Mouse (Mus musculus) urinary bladder, adult 2 months (tissue): ENCODE results near the gene Olfr1220. TPM values are rescaled to one million over a fixed set of nuclear protein-coding genes. Genes with fewer than 3 reads are reported as not detected.

Experiments used
- DNase-seq: peaks from one replicate; pipeline ENCODE4 v3.0.0; 2022; ENCODE audit warnings: low spot score
- polyA plus RNA-seq: library from polyadenylated mRNA; depleted of rRNA; stranded (reverse); fragments of >200 nt; gene quantifications from 2 replicates; pipeline ENCODE4 v1.2.3, GENCODE M21; 2012; rRNA removed

The Olfr1220 gene
- not detected in 2 replicates for polyA plus RNA-seq

DNA sequence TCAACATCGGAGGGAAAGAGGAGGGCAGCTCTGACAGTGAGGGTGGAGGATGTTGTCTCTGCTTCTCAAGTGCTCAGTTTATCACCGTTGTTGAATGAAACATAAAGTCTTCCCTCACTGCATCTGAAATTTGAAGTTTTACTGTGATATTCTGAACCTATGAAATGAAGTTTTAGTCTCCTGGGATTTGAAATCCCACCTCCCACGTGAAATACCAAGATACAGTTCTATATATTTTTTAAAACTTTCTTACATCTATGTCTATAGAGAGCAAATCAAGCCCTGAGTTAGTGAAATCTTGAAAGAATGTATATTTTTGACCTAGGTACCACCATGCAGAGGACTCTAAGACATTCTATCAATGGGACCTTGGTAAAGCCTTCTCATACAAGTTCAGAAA, at the start of gene Olfr1220:
Olfr1220 (minus strand) TSS at position 101 of the 400 bp plus-strand sequence.
- no peak for DNase-seq

DNA sequence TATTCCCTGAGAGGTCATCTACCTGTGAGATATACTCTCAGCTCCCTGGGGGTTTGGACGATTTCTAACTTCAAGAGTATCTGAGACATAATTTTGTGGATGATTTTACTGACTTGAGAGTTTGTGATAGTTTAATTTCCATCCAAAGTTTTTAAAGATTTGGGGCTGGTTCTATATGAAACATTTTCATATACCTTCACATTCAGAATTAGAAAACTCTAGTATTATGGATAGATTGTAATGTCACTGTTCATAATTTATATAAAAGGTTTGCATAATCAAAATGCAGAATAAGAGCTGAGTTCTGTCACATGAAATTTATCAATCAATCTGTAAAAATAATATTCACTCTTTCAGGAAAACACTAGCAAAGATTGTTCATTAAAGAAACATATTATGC, 44.8 kb upstream of the Olfr1220 start, which contains the start of gene Olfr1223:
Olfr1223 (minus strand) TSS at position 101 of the 400 bp plus-strand sequence.
- DNase-seq, result no peak

DNA sequence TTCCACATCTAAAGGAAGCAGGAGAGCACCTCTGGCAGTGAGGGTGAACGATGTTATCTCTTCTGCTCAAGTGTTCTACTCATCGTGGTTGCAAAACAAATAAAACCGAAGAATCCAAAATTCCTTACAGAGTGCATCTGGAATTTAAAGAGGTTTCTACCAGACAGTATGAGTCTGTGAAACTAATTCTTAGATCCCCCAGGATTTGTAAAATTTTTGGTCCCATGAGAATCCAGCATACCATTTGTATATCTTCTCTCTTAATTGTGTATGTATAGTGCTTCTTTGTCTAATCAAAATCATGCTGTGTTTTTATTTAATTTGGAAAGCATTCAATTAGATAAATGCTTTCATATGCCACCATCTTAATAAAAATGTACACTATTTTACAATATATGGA, 26.3 kb upstream of the Olfr1220 start, which contains the start of gene Olfr1222:
Olfr1222 (minus strand) TSS at position 101 of the 400 bp plus-strand sequence.
- DNase-seq, result no peak

DNA sequence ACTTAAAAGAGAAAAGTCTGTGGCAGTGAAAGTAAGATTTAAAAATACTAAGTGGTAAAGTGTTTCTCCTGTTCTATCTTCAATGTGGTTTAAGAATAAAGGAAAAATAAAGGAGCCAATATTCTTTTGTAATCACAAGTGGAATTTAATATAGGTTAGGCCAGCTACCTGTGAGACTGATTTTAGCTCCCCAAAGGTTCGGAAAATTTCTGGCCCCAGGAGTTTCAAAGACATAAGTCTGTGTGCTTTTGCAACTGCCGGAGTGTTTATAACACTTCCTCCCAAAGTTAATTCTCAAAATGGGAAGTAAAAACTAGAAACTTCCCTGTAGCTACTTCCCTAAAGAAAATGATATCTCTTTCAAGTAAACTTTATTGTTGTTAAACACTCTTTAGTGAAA, 10.5 kb upstream of the Olfr1220 start, which contains the start of gene Olfr1221:
Olfr1221 (minus strand) TSS at position 101 of the 400 bp plus-strand sequence.
- DNase-seq, result no peak

DNA sequence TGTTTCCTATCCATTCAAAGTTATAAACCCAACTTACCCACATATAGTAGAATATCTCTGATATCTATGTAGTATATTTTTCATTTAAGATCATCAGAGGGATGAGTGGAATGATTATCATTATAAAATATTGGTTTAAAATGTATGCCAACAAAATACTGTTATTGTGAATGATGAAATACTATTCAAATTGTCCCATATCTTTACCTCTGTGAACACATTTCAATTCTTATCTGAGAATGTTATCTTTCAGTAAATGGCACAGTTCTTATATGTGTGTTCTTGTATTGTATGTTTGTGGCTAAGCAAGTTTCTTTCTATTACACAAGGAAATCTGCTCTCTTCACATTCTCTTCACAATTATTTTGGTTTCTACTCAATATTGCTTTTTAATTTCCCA, 984 bp downstream of the Olfr1220 start:
- no peak for DNase-seq

DNA sequence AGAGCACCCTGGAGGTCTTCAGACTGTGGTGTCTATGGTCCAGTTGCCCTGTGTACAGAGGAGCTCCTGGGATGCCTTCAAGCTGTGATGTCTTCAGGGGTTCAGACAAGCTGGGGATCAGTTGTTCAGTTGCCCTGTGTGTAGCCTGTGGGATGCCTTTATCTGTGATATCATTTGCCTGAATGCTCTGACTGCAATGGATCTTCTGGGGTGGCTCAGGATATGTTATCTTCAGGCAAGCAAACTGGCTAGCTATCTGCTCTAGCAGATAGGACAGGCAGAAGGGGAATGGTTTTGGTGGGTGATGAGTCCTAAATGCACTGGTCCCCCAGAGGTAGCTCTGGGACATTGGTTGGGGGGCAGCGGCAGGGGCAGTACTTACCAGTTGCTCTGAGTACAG, 12.8 kb downstream of the Olfr1220 start:
- no peak for DNase-seq

- DNase-seq, result no peak
These were observed 23.2 kb downstream of the Olfr1220 start, which contains the start of gene Olfr1219 for GRCm38 (mm10) chr2:89083413-89083812. Gene Olfr1219, minus strand, starts transcription at chr2:89083513.

GRCm38 (mm10) chr2:89081487-89081886, 25.1 kb downstream of the Olfr1220 start:
- no peak for DNase-seq

DNA sequence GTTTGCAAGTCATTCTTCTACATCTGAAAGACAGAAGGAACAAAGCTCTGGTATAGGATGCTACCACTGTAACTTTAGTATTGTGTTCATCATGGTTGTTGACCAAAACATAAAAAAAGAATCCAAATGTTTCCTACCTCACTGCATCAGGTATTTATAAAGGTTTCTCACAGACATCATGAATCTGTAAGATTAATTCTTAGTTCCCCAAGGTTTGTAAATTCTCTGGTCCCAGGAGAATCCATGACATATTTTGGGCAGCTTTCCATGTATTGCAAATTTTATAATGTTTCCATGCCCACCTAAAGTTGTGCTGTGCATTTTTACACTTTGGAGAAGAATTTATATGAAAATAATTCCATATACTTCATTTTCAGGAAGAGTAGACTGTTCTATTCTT, 45.5 kb downstream of the Olfr1220 start, which contains the start of gene Olfr1218:
Olfr1218 (minus strand) TSS at position 101 of the 400 bp plus-strand sequence.
- no peak for DNase-seq

Other genes starting within 250 kb of the Olfr1220 start
- not detected in 2 replicates for gene Olfr1206, start 243.6 kb downstream of the Olfr1220 start, polyA plus RNA-seq
- gene Olfr1208, start 204.5 kb downstream of the Olfr1220 start, polyA plus RNA-seq, result not detected in 2 replicates
- gene Olfr1209, start 191.7 kb downstream of the Olfr1220 start, polyA plus RNA-seq, result not detected in 2 replicates
- not detected in 2 replicates for gene Olfr1211, start 168.7 kb downstream of the Olfr1220 start, polyA plus RNA-seq
- not detected in 2 replicates for gene Olfr1212, start 152.9 kb downstream of the Olfr1220 start, polyA plus RNA-seq
- not detected in 2 replicates for gene Gm13762, start 126.6 kb downstream of the Olfr1220 start, polyA plus RNA-seq
- not detected in 2 replicates for gene Olfr1214, start 114.2 kb downstream of the Olfr1220 start, polyA plus RNA-seq
- gene Olfr1215, start 99.9 kb downstream of the Olfr1220 start, polyA plus RNA-seq, result not detected in 2 replicates
- not detected in 2 replicates for gene Olfr1216, start 88.5 kb downstream of the Olfr1220 start, polyA plus RNA-seq
- not detected in 2 replicates for gene Olfr1217, start 74.8 kb downstream of the Olfr1220 start, polyA plus RNA-seq
- not detected in 2 replicates for gene Olfr1218, start 45.6 kb downstream of the Olfr1220 start, polyA plus RNA-seq
- gene Olfr1219, start 23.3 kb downstream of the Olfr1220 start, polyA plus RNA-seq, result not detected in 2 replicates
- gene Olfr1221, start 10.4 kb upstream of the Olfr1220 start, polyA plus RNA-seq, result not detected in 2 replicates
- gene Olfr1222, start 26.2 kb upstream of the Olfr1220 start, polyA plus RNA-seq, result not detected in 2 replicates
- not detected in 2 replicates for gene Olfr1223, start 44.7 kb upstream of the Olfr1220 start, polyA plus RNA-seq
- gene Olfr1224-ps1, start 57.3 kb upstream of the Olfr1220 start, polyA plus RNA-seq, result not detected in 2 replicates
- not detected in 2 replicates for gene Olfr1225, start 67.8 kb upstream of the Olfr1220 start, polyA plus RNA-seq
- not detected in 2 replicates for gene Olfr1226, start 93.2 kb upstream of the Olfr1220 start, polyA plus RNA-seq
- gene Olfr1228, start 147.2 kb upstream of the Olfr1220 start, polyA plus RNA-seq, result not detected in 2 replicates
- gene Olfr1229, start 181.2 kb upstream of the Olfr1220 start, polyA plus RNA-seq, result not detected in 2 replicates
- gene Olfr1230, start 190.4 kb upstream of the Olfr1220 start, polyA plus RNA-seq, result not detected in 2 replicates
- gene Olfr1231, start 200.2 kb upstream of the Olfr1220 start, polyA plus RNA-seq, result not detected in 2 replicates
- gene Olfr1232, start 222.8 kb upstream of the Olfr1220 start, polyA plus RNA-seq, result not detected in 2 replicates
- not detected in 2 replicates for gene Olfr1233, start 235.6 kb upstream of the Olfr1220 start, polyA plus RNA-seq